Mouse (Mus musculus): Measurements from ENCODE around the gene Paqr6.

- peak; percentile 96 for TF ChIP-seq CTCF (conservative IDR thresholded peaks at IDR 0.05; ENCODE audit: insufficient read depth, insufficient read length, low read depth, low read length)
- no peak for TF ChIP-seq POLR2A (IDR thresholded peaks at IDR 0.05; ENCODE audit: low read depth, low read length)
These were observed 42.7 kb downstream of the Paqr6 start for GRCm38 (mm10) chr3:88407090-88407489.

Measured in kidney, adult 2 months (tissue).